Mouse (Mus musculus) neural tube, embryonic 13.5 days (tissue): Measurements from ENCODE around the gene Hypk. TPM values are rescaled to one million over a fixed set of nuclear protein-coding genes. Genes with fewer than 3 reads are reported as not detected.
A peak's percentile ranks its signal among the peaks of the same experiment; 100 is the strongest.
"Not testable (repeated sequence)": the region's sequence is repeated elsewhere in the genome, so short reads cannot be mapped to it uniquely, and the experiment has no call there.

Experiments
- ATAC-seq: fragments of 200-750 bp; cut with Nextera tagmentation; 2 replicates; pipeline ENCODE4 v1.8.0; 2017; ENCODE audit warnings: low read depth, mild to moderate bottlenecking, moderate TSS enrichment, moderate library complexity
- H3K27ac ChIP-seq: fragments of 300-500 bp; sonication (generic); replicated peaks from 2 replicates; pipeline ENCODE4 v1.5.1; 2015; ENCODE audit warnings: moderate library complexity, mild to moderate bottlenecking, inconsistent platforms
- H3K27me3 ChIP-seq: fragments of 300-500 bp; sonication (generic); 2 replicates; pipeline ENCODE4 v1.6.1; 2015; ENCODE audit warnings: mild to moderate bottlenecking, inconsistent platforms
- H3K36me3 ChIP-seq: fragments of 300-500 bp; sonication (generic); 2 replicates; pipeline ENCODE4 v1.6.1; 2015; ENCODE audit warnings: mild to moderate bottlenecking, inconsistent platforms
- H3K4me1 ChIP-seq: fragments of 300-500 bp; sonication (generic); replicated peaks from 2 replicates; pipeline ENCODE4 v1.6.1; 2015; ENCODE audit warnings: inconsistent platforms
- H3K4me2 ChIP-seq: fragments of 300-500 bp; sonication (generic); 2 replicates; pipeline ENCODE4 v1.6.1; 2015; ENCODE audit warnings: inconsistent platforms, mild to moderate bottlenecking, moderate library complexity
- H3K4me3 ChIP-seq: fragments of 300-500 bp; sonication (generic); 2 replicates; pipeline ENCODE4 v1.5.1; 2015; ENCODE audit warnings: mild to moderate bottlenecking, inconsistent platforms
- H3K9ac ChIP-seq: fragments of 300-500 bp; sonication (generic); 2 replicates; pipeline ENCODE4 v1.6.1; 2015; ENCODE audit warnings: moderate library complexity, mild to moderate bottlenecking, inconsistent platforms
- H3K9me3 ChIP-seq: fragments of 300-500 bp; sonication (generic); 2 replicates; pipeline ENCODE4 v1.6.1; 2016; ENCODE audit warnings: inconsistent platforms
- WGBS: fragments of 180-500 bp; shearing (Covaris S2); methylation state at CpG from one replicate; pipeline ENCODE4 v1.1.7; 2015; 5-methylcytosine and 5-hydroxymethylcytosine counted together
- polyA plus RNA-seq: library from polyadenylated mRNA; unstranded; fragments of >200 nt; fragmentation: Nextera tagmentation; extraction: Ambion mirVana; gene quantifications from 2 replicates; pipeline ENCODE4 v1.2.1, GENCODE M21; 2015

Gene Hypk
- polyA plus RNA-seq, 1 experiment from 2014 or later: 132 TPM

- ATAC-seq: peak; percentile 68
- Histone ChIP-seq H3K4me1 (peaks cover 29% of the 10 kb centered on the region), H3K4me3 (peak overlapping the region; percentile 97), H3K9me3 (no peaks in the 10 kb centered on the region), H3K36me3 (peaks cover 24% of the 10 kb centered on the region), H3K4me2 (peak overlapping the region; percentile 76), H3K27me3 (no peaks in the 10 kb centered on the region), H3K9ac (peak overlapping the region; percentile 94), H3K27ac (peak overlapping the region; percentile 98)
- WGBS: under 1% methylated on average over 54 of the region's 54 CpGs
Measured at GRCm38 (mm10) chr2:121449545-121450011, 3.5 kb upstream of the Hypk start.

GRCm38 (mm10) chr2:121450093-121450492 is 3.0 kb upstream of the Hypk start:
- H3K36me3 ChIP-seq: peaks cover 24% of the 10 kb centered on the region
- peak overlapping the region; percentile 97 for H3K4me3 ChIP-seq
- H3K27ac ChIP-seq: peak overlapping the region; percentile 98
- H3K27me3 ChIP-seq: no peaks in the 10 kb centered on the region
- peak overlapping the region; percentile 94 for H3K9ac ChIP-seq
- H3K9me3 ChIP-seq: no peaks in the 10 kb centered on the region
- peak; percentile 3; the same call in 1 of the 2 replicates for ATAC-seq
- WGBS: under 1% methylated on average over 7 of the region's 7 CpGs
- peak overlapping the region; percentile 76 for H3K4me2 ChIP-seq
- H3K4me1 ChIP-seq: peaks cover 29% of the 10 kb centered on the region

DNA sequence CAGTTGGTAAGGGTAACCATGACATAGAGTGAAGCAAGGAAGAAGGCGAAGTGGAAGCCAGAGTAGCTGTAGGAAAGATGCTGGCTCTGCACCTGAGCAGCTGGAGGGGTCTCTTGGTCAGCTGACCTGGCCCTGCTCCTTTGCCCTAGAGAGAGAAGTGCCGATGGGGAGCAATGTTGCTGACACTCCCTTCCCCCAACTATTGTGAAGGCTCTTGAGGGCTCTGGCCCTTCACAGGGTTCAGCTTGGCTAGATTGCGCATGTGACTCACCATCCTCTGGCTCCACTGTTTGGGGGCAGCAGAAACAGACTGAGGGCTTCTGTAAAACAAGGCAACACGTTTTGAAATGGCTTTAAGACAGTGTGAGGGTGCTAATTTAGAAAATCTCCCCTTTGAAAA is 729 bp upstream of the Hypk start:
- no peaks in the 10 kb centered on the region for H3K27me3 ChIP-seq
- peaks cover 35% of the 10 kb centered on the region for H3K4me1 ChIP-seq
- no peak overlapping the region for H3K9ac ChIP-seq
- H3K4me3 ChIP-seq: no peak overlapping the region
- WGBS: 79% methylated on average over 4 of the region's 4 CpGs
- ATAC-seq: no peak
- no peak overlapping the region for H3K4me2 ChIP-seq
- H3K27ac ChIP-seq: no peak overlapping the region
- peaks cover 24% of the 10 kb centered on the region for H3K36me3 ChIP-seq
- no peaks in the 10 kb centered on the region for H3K9me3 ChIP-seq

DNA sequence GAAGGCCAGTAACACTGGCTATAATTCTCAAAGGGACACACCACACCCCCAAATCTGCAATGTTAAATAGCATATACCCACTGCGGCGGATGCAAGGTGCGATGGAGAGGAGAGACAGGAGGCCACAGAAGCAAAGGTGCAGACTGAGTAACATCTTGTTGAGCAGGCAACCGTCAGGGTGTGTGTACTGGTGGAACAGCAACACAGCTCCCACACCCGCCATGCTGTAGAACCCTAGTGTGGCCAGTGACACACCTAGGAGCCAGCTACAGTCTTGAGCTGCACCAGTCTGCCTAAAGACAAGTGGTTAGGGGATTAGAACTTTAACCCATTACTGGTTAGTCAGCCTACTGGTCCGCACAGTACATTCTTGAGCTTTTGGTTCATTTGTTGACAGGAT is 827 bp downstream of the Hypk start:
- Histone ChIP-seq H3K9me3 (no peaks in the 10 kb centered on the region), H3K9ac (no peak overlapping the region), H3K27ac (no peak overlapping the region), H3K4me1 (peaks cover 37% of the 10 kb centered on the region), H3K27me3 (no peaks in the 10 kb centered on the region), H3K4me2 (no peak overlapping the region), H3K36me3 (peaks cover 31% of the 10 kb centered on the region), H3K4me3 (no peak overlapping the region)
- 92% methylated on average over 6 of the region's 6 CpGs for WGBS
- no peak for ATAC-seq

GRCm38 (mm10) chr2:121455534-121455933 is 2.4 kb downstream of the Hypk start:
- peaks cover 31% of the 10 kb centered on the region for H3K4me1 ChIP-seq
- WGBS: 86% methylated on average over 5 of the region's 5 CpGs
- no peak overlapping the region for H3K27ac ChIP-seq
- peaks cover 47% of the 10 kb centered on the region for H3K36me3 ChIP-seq
- no peaks in the 10 kb centered on the region for H3K27me3 ChIP-seq
- H3K4me2 ChIP-seq: no peak overlapping the region
- H3K4me3 ChIP-seq: no peak overlapping the region
- no peaks in the 10 kb centered on the region for H3K9me3 ChIP-seq
- no peak for ATAC-seq
- no peak overlapping the region for H3K9ac ChIP-seq

GRCm38 (mm10) chr2:121456692-121457642 is 3.9 kb downstream of the Hypk start, which contains the start of gene Serinc4:
TSS of gene Serinc4 (minus strand) at chr2:121456781.
- Histone ChIP-seq H3K36me3 (peaks cover 47% of the 10 kb centered on the region), H3K27ac (peak within 1 kb of the TSS; percentile 80), H3K27me3 (no peaks in the 10 kb centered on the region), H3K9ac (peak within 1 kb of the TSS; percentile 90), H3K4me3 (peak within 1 kb of the TSS; percentile 78), H3K9me3 (no peaks in the 10 kb centered on the region), H3K4me1 (peaks cover 21% of the 10 kb centered on the region), H3K4me2 (peak within 1 kb of the TSS; percentile 75)
- peak; percentile 93 for ATAC-seq
- WGBS: 5% methylated on average over 41 of the region's 41 CpGs

- no peak for ATAC-seq
Measured at GRCm38 (mm10) chr2:121460071-121460470, 7.0 kb downstream of the Hypk start.

DNA sequence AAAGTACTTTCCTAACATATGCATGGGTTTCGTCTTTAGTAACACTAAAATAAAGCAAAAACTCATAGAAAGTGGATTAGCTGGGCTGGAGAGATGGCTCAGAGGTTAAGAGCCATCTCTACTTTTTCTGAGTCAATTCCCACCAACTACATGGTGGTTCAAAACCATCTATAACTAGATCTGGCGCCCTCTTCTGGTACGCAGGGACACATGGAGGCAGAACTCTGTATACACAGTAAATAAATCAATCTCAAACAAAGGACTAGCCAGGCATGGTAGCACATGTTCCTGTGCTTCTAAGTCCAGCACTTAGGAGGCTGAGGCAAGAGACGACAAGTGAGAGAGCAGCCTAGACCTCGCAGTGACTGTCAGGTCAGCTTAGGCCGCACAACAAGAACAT is 15.9 kb downstream of the Hypk start:
- H3K27me3 ChIP-seq, H3K9ac ChIP-seq, H3K27ac ChIP-seq, H3K9me3 ChIP-seq, ATAC-seq, H3K4me3 ChIP-seq, H3K4me2 ChIP-seq, H3K4me1 ChIP-seq: not testable (repeated sequence)
- WGBS: 69% methylated on average over 5 of the region's 6 CpGs
- peaks cover 16% of the 10 kb centered on the region for H3K36me3 ChIP-seq

More at GRCm38 (mm10) chr2:121460071-121460470, 7.0 kb downstream of the Hypk start:
- Histone ChIP-seq H3K4me2 (no peak overlapping the region), H3K9me3 (no peaks in the 10 kb centered on the region), H3K4me3 (no peak overlapping the region), H3K27ac (no peak overlapping the region), H3K36me3 (peaks cover 29% of the 10 kb centered on the region), H3K4me1 (peaks cover 18% of the 10 kb centered on the region), H3K27me3 (no peaks in the 10 kb centered on the region), H3K9ac (no peak overlapping the region)
- 55% methylated on average over 2 of the region's 2 CpGs for WGBS

- not testable (repeated sequence) for ATAC-seq
Measured at GRCm38 (mm10) chr2:121472783-121473182, 19.7 kb downstream of the Hypk start.

GRCm38 (mm10) chr2:121473301-121474179 is 20.4 kb downstream of the Hypk start, which contains the start of gene Mfap1b:
TSS of gene Mfap1b (minus strand) at chr2:121474067.
- H3K4me1 ChIP-seq, H3K27me3 ChIP-seq, H3K9me3 ChIP-seq: not testable (repeated sequence)
- peak within 1 kb of the TSS; percentile 80 for H3K4me2 ChIP-seq
- H3K9ac ChIP-seq: peak within 1 kb of the TSS; percentile 75
- ATAC-seq: peak; percentile 94
- H3K27ac ChIP-seq: peak within 1 kb of the TSS; percentile 62
- H3K4me3 ChIP-seq: peak within 1 kb of the TSS; percentile 60
- H3K36me3 ChIP-seq: peaks cover 11% of the 10 kb centered on the region; the same call in 1 of the 2 replicates
- 6% methylated on average over 41 of the region's 41 CpGs for WGBS

More at GRCm38 (mm10) chr2:121472783-121473182, 19.7 kb downstream of the Hypk start:
- WGBS: 95% methylated on average over 3 of the region's 3 CpGs
- H3K4me1 ChIP-seq, H3K27me3 ChIP-seq, H3K9me3 ChIP-seq, H3K27ac ChIP-seq, H3K9ac ChIP-seq: not testable (repeated sequence)
- H3K36me3 ChIP-seq: peaks cover 16% of the 10 kb centered on the region
- peak overlapping the region; percentile 80 for H3K4me2 ChIP-seq
- H3K4me3 ChIP-seq: peak overlapping the region; percentile 60; the same call in 1 of the 2 replicates

- ATAC-seq: peak; percentile 32; the same call in 1 of the 2 replicates
Measured at GRCm38 (mm10) chr2:121474180-121474535, 21.1 kb downstream of the Hypk start.

More at GRCm38 (mm10) chr2:121474180-121474535, 21.1 kb downstream of the Hypk start:
- Histone ChIP-seq H3K27ac (peak overlapping the region; percentile 62), H3K9me3 (no peaks in the 10 kb centered on the region), H3K36me3 (peaks cover 11% of the 10 kb centered on the region; the same call in 1 of the 2 replicates), H3K9ac (peak overlapping the region; percentile 75), H3K4me2 (peak overlapping the region; percentile 80), H3K4me3 (peak overlapping the region; percentile 60), H3K27me3 (no peaks in the 10 kb centered on the region), H3K4me1 (peaks cover 4% of the 10 kb centered on the region; the same call in 1 of the 2 replicates)
- WGBS: 37% methylated on average over 8 of the region's 8 CpGs
